Mouse (Mus musculus) adipocyte (in vitro differentiated cells): ENCODE measurements around the gene Vmn2r96.
"Not testable (repeated sequence)": the region's sequence is repeated elsewhere in the genome, so short reads cannot be mapped to it uniquely, and the experiment has no call there.

Source experiments
- DNase-seq: peaks from one replicate; pipeline ENCODE4 v3.0.0-alpha.2; 2016; ENCODE audit warnings: low spot score

The Vmn2r96 gene

GRCm38 (mm10) chr17:18572851-18573250 lies at the start of gene Vmn2r96:
Vmn2r96 (plus strand) TSS chr17:18573151.
- not testable (repeated sequence) for DNase-seq

- no peak for DNase-seq
Observed at GRCm38 (mm10) chr17:18523371-18523770, 49.6 kb upstream of the Vmn2r96 start.

- no peak for DNase-seq
Observed at GRCm38 (mm10) chr17:18523991-18524390, 49.0 kb upstream of the Vmn2r96 start.

- DNase-seq: not testable (repeated sequence)
Observed at GRCm38 (mm10) chr17:18558212-18559158, 14.5 kb upstream of the Vmn2r96 start.

DNA sequence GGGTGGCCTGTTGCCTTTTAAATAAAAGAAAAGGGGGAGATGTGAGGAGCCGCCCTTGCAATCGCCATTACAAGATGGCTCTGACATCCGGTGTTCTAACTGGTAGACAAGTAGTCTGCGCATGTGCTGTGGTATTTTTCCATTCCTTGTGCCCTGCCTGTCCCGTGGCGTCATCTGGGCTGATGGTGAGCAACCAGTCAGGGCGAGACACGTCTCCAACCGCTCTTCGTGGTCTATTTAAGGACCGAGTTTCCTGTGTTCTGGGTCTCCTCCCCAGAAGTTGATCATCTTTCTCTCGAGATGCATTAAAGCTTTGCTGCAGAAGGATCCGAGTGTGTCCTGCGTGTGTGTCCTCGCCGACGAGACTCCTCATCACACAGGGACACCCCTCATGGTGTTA lies 6.8 kb upstream of the Vmn2r96 start:
- not testable (repeated sequence) for DNase-seq

DNA sequence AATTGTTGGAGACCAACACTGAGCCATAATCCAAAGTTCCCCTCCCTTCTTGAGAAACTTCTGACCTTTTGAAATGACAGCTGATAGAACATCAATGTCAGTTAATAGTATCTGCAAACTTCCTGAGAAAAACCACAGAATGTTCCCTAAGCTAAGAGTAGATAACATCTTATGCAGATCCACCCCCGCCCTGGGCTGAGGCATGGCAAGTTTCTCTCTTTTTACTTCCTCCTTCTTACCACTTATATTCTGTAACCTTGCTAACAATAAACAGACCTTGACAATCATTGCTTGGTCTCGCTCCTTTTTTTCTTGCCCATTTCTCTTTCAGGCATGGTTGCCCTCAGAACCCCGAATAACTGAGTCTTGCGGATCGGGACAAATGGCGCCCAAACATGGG lies 42.2 kb downstream of the Vmn2r96 start:
- not testable (repeated sequence) for DNase-seq

- no peak for DNase-seq
Observed at GRCm38 (mm10) chr17:18626532-18626931, 53.6 kb downstream of the Vmn2r96 start.
